Mouse (Mus musculus): ENCODE data around the gene Bmp8a. TPM values are rescaled to one million over a fixed set of nuclear protein-coding genes. Genes with fewer than 3 reads are reported as not detected.
"Not testable (repeated sequence)": the region's sequence is repeated elsewhere in the genome, so short reads cannot be mapped to it uniquely, and the experiment has no call there.

Gene Bmp8a
- polyA plus RNA-seq, 1 experiment from 2014 or later = 0.24 TPM

DNA sequence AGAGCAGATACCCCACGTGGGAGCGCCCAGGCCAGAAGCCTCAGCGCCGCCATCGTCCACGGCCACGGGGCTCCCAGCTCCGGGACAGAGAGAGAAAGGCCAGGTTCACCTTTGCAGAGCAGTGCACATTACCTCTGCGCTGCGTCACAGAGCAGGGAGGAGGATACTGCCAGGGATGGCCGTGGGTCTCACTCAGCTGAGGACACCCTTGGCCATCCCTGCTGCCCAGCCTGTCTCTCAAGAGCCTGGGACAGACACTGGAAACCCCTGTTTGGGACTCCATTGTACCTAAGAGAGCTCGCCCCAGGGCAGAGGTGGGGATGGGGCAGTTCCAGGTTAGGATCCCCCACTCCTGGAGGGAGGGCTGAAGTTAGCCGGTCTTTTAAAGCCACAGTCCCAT lies 19.5 kb downstream of the Bmp8a start, which contains the start of gene Oxct2a:
Gene Oxct2a, minus strand, starts transcription at position 101 of the 400 bp plus-strand sequence.
- ATAC-seq (ENCODE audit: insufficient number of reproducible peaks, low FRiP score, low TSS enrichment, low read depth) = no peak
- 9% methylated on average over 13 of the region's 13 CpGs for WGBS
- Histone ChIP-seq H3K9me3 (ENCODE audit: control insufficient read depth, low read length) (no peaks in the 10 kb centered on the region), H3K4me2 (ENCODE audit: low read depth, severe bottlenecking) (peak within 1 kb of the TSS; percentile 37), H3K27ac (replicated peaks; ENCODE audit: low read depth, low read length) (no peak within 1 kb of the TSS), H3K4me1 (ENCODE audit: control insufficient read depth, insufficient read depth, low read length) (no peaks in the 10 kb centered on the region), H3K27me3 (ENCODE audit: control insufficient read depth, insufficient read depth, low read length) (peaks cover 8% of the 10 kb centered on the region), H3K9ac (ENCODE audit: low read length) (no peak within 1 kb of the TSS), H3K36me3 (ENCODE audit: control insufficient read depth, insufficient read depth, low read length) (no peaks in the 10 kb centered on the region), H3K4me3 (ENCODE audit: low read depth, low read length) (peak within 1 kb of the TSS; percentile 10; the same call in 1 of the 2 replicates)
- no peak for DNase-seq (ENCODE audit: low spot score)

DNA sequence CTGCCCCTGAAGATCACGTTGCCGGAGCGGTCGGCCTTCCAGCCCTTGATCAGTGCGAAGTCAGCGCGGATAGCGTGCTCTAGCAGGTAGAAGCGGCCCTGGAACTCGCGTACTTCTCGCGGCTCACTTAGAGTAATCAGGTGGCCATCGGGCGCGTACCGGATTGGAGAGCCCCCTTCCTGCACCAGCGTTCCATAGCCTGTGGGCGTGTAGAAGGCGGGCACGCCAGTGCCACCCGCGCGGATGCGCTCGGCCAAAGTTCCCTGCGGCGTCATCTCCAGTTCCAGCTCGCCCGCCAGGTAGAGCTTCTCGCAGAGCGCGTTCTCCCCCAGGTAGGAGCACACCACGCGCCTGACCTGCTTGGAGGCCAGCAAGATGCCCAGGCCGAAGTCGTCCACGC lies 20.1 kb downstream of the Bmp8a start:
- not testable (repeated sequence) for H3K9me3 ChIP-seq (ENCODE audit: control insufficient read depth, low read length); H3K4me1 ChIP-seq (ENCODE audit: control insufficient read depth, insufficient read depth, low read length); ATAC-seq (ENCODE audit: insufficient number of reproducible peaks, low FRiP score, low TSS enrichment, low read depth); H3K9ac ChIP-seq (ENCODE audit: low read length); H3K36me3 ChIP-seq (ENCODE audit: control insufficient read depth, insufficient read depth, low read length); H3K27ac ChIP-seq (replicated peaks; ENCODE audit: low read depth, low read length); H3K27me3 ChIP-seq (ENCODE audit: control insufficient read depth, insufficient read depth, low read length)
- peak overlapping the region; percentile 37 for H3K4me2 ChIP-seq (ENCODE audit: low read depth, severe bottlenecking)
- WGBS = 14% methylated on average over 22 of the region's 38 CpGs
- peak; percentile 37 for DNase-seq (ENCODE audit: low spot score)
- peak overlapping the region; percentile 10; the same call in 1 of the 2 replicates for H3K4me3 ChIP-seq (ENCODE audit: low read depth, low read length)

DNA sequence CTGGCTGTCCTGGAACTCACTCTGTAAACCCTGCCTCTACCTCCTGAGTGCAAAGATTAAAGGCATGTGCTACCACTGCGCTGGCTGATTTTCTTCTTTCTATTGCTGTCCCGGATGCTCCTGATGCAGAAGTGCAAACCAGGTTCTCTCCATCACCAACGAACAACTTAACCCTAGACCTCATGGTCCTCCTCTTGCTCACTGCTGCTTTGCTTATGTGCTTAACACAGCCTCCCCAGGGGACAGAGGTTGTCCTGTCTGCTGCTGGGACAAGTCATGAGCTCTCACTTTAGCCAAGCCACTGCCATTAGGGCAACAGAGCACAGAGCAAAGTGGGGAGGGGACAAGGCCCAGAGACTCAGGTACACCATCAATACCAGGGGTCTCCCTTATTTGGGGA lies 28.6 kb downstream of the Bmp8a start:
- H3K9ac ChIP-seq (ENCODE audit: low read length) = no peak overlapping the region
- no peak for ATAC-seq (ENCODE audit: insufficient number of reproducible peaks, low FRiP score, low TSS enrichment, low read depth)
- no peaks in the 10 kb centered on the region for H3K9me3 ChIP-seq (ENCODE audit: control insufficient read depth, low read length)
- no peak overlapping the region for H3K27ac ChIP-seq (replicated peaks; ENCODE audit: low read depth, low read length)
- DNase-seq (ENCODE audit: low spot score) = no peak
- no peaks in the 10 kb centered on the region for H3K27me3 ChIP-seq (ENCODE audit: control insufficient read depth, insufficient read depth, low read length)
- 82% methylated on average over 3 of the region's 3 CpGs for WGBS
- H3K4me2 ChIP-seq (ENCODE audit: low read depth, severe bottlenecking) = no peak overlapping the region
- H3K4me3 ChIP-seq (ENCODE audit: low read depth, low read length) = no peak overlapping the region
- H3K4me1 ChIP-seq (ENCODE audit: control insufficient read depth, insufficient read depth, low read length) = no peaks in the 10 kb centered on the region
- H3K36me3 ChIP-seq (ENCODE audit: control insufficient read depth, insufficient read depth, low read length) = no peaks in the 10 kb centered on the region

DNA sequence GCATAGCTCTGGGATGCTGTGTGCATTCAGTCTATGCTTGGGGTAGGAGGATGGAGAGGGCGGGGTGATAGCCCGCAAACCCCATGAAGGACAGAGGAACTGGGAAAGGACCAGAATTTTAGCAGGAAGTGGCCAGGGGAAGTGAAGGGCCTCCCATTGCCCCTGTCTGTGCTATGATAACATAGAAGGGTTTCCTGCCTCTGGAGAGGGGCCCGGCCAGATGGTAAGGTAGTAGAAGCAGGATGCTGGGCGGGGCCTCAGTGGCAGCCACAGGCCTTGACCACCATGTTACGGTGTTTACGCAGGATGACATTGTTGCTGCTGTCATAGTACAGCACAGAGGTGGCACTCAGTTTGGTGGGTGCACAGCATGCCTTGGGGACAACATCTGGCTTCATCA lies 30.0 kb downstream of the Bmp8a start:
- no peaks in the 10 kb centered on the region for H3K27me3 ChIP-seq (ENCODE audit: control insufficient read depth, insufficient read depth, low read length)
- ATAC-seq (ENCODE audit: insufficient number of reproducible peaks, low FRiP score, low TSS enrichment, low read depth) = no peak
- H3K27ac ChIP-seq (replicated peaks; ENCODE audit: low read depth, low read length) = no peak overlapping the region

DNA sequence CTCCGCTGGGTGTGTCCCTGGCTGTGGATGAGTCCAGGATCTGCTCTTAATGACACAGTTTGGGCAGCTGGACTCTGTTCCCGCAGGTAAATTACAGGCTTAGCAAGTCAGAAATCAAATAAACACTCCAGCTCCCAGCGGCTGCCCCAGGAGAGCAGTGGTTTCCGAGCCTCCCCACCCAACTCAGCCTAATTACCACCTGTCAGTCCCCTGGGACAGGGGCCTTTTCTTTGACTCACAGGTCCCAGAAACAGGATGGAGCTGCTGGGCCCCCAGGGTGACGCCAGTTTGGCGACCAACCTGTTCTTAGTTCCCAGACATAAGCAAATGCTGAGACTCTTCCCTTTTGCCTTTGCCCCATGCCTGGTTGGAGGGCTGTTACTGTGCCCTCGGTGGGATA lies 31.2 kb downstream of the Bmp8a start:
- DNase-seq (ENCODE audit: low spot score) = no peak
- Histone ChIP-seq H3K4me1 (ENCODE audit: control insufficient read depth, insufficient read depth, low read length) (no peaks in the 10 kb centered on the region), H3K27me3 (ENCODE audit: control insufficient read depth, insufficient read depth, low read length) (no peaks in the 10 kb centered on the region), H3K9me3 (ENCODE audit: control insufficient read depth, low read length) (no peaks in the 10 kb centered on the region), H3K9ac (ENCODE audit: low read length) (no peak overlapping the region), H3K4me2 (ENCODE audit: low read depth, severe bottlenecking) (no peak overlapping the region), H3K4me3 (ENCODE audit: low read depth, low read length) (no peak overlapping the region), H3K27ac (replicated peaks; ENCODE audit: low read depth, low read length) (no peak overlapping the region), H3K36me3 (ENCODE audit: control insufficient read depth, insufficient read depth, low read length) (no peaks in the 10 kb centered on the region)
- 78% methylated on average over 7 of the region's 7 CpGs for WGBS
- no peak for ATAC-seq (ENCODE audit: insufficient number of reproducible peaks, low FRiP score, low TSS enrichment, low read depth)

More for the DNA sequence above, 30.0 kb downstream of the Bmp8a start:
- no peak overlapping the region for H3K4me2 ChIP-seq (ENCODE audit: low read depth, severe bottlenecking)
- WGBS = 86% methylated on average over 6 of the region's 6 CpGs
- H3K4me3 ChIP-seq (ENCODE audit: low read depth, low read length) = no peak overlapping the region
- H3K4me1 ChIP-seq (ENCODE audit: control insufficient read depth, insufficient read depth, low read length) = no peaks in the 10 kb centered on the region
- no peak overlapping the region for H3K9ac ChIP-seq (ENCODE audit: low read length)
- no peak for DNase-seq (ENCODE audit: low spot score)
- no peaks in the 10 kb centered on the region for H3K9me3 ChIP-seq (ENCODE audit: control insufficient read depth, low read length)
- no peaks in the 10 kb centered on the region for H3K36me3 ChIP-seq (ENCODE audit: control insufficient read depth, insufficient read depth, low read length)

DNA sequence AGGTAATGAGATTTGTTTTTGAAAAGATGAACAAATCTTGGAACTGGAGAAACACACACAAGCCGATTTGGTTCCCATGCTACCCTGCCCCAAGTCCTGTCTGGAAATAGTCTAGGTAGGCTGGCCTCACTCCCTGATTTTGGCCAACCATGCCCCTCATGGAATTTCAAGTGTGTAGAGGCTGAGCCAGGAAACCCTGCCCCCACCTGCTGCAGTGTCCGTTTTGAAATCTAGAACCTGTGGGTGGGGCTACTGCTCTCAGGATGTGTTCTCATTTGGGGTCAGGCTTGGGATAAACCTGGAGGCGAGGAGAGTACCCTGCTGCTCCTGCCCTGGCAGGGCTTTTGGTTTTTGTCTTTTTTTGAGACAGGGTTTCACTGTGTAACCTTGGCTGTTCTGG lies 34.8 kb downstream of the Bmp8a start:
- peaks cover 5% of the 10 kb centered on the region for H3K36me3 ChIP-seq (ENCODE audit: control insufficient read depth, insufficient read depth, low read length)
- H3K4me2 ChIP-seq (ENCODE audit: low read depth, severe bottlenecking) = no peak overlapping the region
- H3K27me3 ChIP-seq (ENCODE audit: control insufficient read depth, insufficient read depth, low read length) = no peaks in the 10 kb centered on the region
- no peaks in the 10 kb centered on the region for H3K9me3 ChIP-seq (ENCODE audit: control insufficient read depth, low read length)
- 63% methylated on average over 3 of the region's 3 CpGs for WGBS
- no peak overlapping the region for H3K4me3 ChIP-seq (ENCODE audit: low read depth, low read length)
- no peak overlapping the region for H3K9ac ChIP-seq (ENCODE audit: low read length)
- ATAC-seq (ENCODE audit: insufficient number of reproducible peaks, low FRiP score, low TSS enrichment, low read depth) (no peak), DNase-seq (ENCODE audit: low spot score) (no peak)
- no peaks in the 10 kb centered on the region for H3K4me1 ChIP-seq (ENCODE audit: control insufficient read depth, insufficient read depth, low read length)
- no peak overlapping the region for H3K27ac ChIP-seq (replicated peaks; ENCODE audit: low read depth, low read length)

DNA sequence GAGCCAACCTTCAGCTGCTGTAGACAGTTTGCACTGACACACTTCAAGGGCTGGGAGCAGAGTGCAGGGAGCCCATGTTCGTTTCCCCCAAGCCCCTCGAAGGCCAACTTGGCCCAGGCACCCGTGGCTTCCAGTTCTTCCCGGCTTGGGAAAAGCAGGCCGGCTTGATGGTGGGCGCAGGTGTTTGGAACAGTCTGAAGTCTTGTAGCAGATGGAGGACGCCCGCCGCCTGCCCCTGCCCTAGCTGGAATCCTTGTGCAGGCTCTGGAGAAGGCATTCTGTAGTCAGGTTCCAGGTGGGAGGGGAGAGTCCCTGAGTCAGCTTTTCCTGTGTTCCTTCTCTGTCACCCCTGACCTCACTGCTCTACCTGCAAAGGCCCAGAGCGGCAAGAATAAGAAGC lies 36.1 kb downstream of the Bmp8a start:
- 81% methylated on average over 10 of the region's 10 CpGs for WGBS
- Histone ChIP-seq H3K9ac (ENCODE audit: low read length) (no peak overlapping the region), H3K9me3 (ENCODE audit: control insufficient read depth, low read length) (no peaks in the 10 kb centered on the region), H3K36me3 (ENCODE audit: control insufficient read depth, insufficient read depth, low read length) (peaks cover 18% of the 10 kb centered on the region), H3K4me3 (ENCODE audit: low read depth, low read length) (no peak overlapping the region), H3K4me2 (ENCODE audit: low read depth, severe bottlenecking) (no peak overlapping the region), H3K4me1 (ENCODE audit: control insufficient read depth, insufficient read depth, low read length) (no peaks in the 10 kb centered on the region), H3K27me3 (ENCODE audit: control insufficient read depth, insufficient read depth, low read length) (no peaks in the 10 kb centered on the region), H3K27ac (replicated peaks; ENCODE audit: low read depth, low read length) (no peak overlapping the region)
- DNase-seq (ENCODE audit: low spot score) (no peak), ATAC-seq (ENCODE audit: insufficient number of reproducible peaks, low FRiP score, low TSS enrichment, low read depth) (no peak)

DNA sequence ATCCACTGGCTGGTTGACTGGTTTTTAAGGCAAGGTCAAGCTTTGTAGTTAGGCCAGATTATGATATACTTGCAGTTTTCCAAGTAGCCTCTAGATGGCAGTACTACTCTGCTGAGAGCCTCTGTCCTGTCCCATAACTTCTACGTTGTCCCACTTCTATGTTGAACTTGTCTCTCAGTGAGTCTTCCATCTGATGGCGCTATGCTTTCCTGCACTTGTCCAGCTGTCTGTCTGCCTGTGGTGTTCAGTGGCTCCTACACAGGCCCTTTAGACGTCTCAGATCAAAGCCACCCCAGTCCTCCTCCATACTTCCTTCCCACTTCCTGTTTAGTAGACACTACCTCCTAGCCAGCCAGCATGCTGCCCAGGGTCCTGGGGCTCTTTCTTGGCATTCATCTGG lies 37.3 kb downstream of the Bmp8a start:
- Histone ChIP-seq H3K27me3 (ENCODE audit: control insufficient read depth, insufficient read depth, low read length) (no peaks in the 10 kb centered on the region), H3K27ac (replicated peaks; ENCODE audit: low read depth, low read length) (no peak overlapping the region), H3K4me1 (ENCODE audit: control insufficient read depth, insufficient read depth, low read length) (no peaks in the 10 kb centered on the region), H3K36me3 (ENCODE audit: control insufficient read depth, insufficient read depth, low read length) (peaks cover 19% of the 10 kb centered on the region), H3K4me3 (ENCODE audit: low read depth, low read length) (no peak overlapping the region), H3K4me2 (ENCODE audit: low read depth, severe bottlenecking) (no peak overlapping the region), H3K9me3 (ENCODE audit: control insufficient read depth, low read length) (no peaks in the 10 kb centered on the region), H3K9ac (ENCODE audit: low read length) (no peak overlapping the region)
- ATAC-seq (ENCODE audit: insufficient number of reproducible peaks, low FRiP score, low TSS enrichment, low read depth) (0 out of 2 replicates have a peak, but pooled peaks have one; percentile 24), DNase-seq (ENCODE audit: low spot score) (peak; percentile 40)
- 34% methylated on average over 3 of the region's 3 CpGs for WGBS

DNA sequence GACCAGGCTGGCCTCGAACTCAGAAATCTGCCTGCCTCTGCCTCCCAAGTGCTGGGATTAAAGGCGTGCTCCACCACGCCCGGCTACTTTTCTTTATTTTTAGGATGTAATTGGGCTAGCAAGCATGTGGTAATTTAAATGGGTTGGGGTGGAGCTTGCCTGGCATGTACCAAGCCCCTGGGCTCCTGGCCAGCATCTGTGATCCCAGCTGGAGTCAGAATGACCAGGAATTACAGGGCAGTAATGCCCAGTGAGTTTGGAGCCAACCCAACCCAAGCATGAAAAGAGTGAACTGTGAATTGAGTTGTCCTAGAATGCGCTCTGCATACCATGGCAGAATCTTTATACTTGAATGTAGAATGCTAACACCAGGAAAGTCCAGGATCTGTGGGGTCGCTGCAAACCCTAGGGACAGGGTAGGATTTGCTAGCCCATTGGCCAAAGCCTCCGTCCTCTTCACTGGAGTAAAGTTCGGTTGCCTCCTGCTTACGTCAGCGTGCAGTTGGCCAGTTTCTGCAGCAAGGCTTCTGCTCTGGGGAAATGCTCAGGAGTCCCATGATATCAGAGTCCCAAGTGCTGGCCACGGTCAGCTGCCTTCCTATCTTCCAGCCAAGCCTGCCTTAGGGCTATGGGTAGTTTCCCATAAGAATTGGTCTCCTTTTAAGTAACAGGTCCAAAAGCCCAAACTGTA lies 43.9 kb downstream of the Bmp8a start:
- H3K36me3 ChIP-seq (ENCODE audit: control insufficient read depth, insufficient read depth, low read length) = peaks cover 59% of the 10 kb centered on the region
- no peak overlapping the region for H3K9ac ChIP-seq (ENCODE audit: low read length)
- no peak for DNase-seq (ENCODE audit: low spot score)
- WGBS = 95% methylated on average over 11 of the region's 11 CpGs
- no peak overlapping the region for H3K4me3 ChIP-seq (ENCODE audit: low read depth, low read length)
- no peaks in the 10 kb centered on the region for H3K9me3 ChIP-seq (ENCODE audit: control insufficient read depth, low read length)
- no peaks in the 10 kb centered on the region for H3K27me3 ChIP-seq (ENCODE audit: control insufficient read depth, insufficient read depth, low read length)
- no peak overlapping the region for H3K27ac ChIP-seq (replicated peaks; ENCODE audit: low read depth, low read length)
- no peak overlapping the region for H3K4me2 ChIP-seq (ENCODE audit: low read depth, severe bottlenecking)
- no peak for ATAC-seq (ENCODE audit: insufficient number of reproducible peaks, low FRiP score, low TSS enrichment, low read depth)
- H3K4me1 ChIP-seq (ENCODE audit: control insufficient read depth, insufficient read depth, low read length) = no peaks in the 10 kb centered on the region
